Mouse (Mus musculus): ENCODE results near the gene Cavin2.

Cavin2 gene

DNA sequence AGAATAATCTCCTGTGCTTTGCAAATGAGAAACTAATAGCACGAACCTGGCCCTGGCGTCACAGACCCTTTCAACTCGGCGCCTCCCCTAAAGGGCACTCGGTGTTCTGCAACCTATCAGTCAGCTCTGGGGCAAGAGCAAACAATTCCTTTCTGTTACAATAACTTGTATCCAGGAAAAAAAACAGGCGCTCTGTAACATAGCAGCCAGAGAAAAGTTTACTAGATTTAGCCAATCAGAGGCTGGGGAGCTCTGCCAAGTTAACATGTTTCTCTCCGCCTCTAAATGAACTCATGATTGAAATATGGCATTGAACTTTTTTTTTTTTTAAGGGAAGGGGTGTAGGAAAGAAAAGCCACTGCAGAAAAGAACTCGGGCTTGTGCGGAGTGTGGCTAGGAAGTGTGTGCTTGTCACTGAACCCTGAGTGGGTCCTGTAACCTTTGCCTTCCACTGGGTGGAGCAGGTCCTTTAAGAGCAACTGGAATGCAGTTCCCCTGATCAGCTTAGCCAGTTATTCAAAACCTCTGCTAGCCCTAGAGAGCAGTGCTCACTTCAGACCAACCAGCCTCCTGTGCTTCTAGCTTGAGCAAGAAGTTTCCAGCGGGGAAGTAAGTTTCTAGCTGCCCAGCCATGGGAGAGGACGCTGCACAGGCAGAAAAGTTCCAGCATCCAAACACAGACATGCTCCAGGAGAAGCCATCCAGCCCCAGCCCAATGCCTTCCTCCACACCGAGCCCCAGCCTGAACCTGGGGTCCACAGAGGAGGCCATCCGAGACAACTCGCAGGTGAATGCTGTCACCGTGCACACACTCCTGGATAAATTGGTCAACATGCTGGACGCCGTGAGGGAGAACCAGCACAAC is at the start of gene Cavin2:
Gene Cavin2 (plus strand): TSS at position 372 of the 865 bp plus-strand sequence.
- peak; percentile 99 for DNase-seq (ENCODE audit: low spot score)

DNA sequence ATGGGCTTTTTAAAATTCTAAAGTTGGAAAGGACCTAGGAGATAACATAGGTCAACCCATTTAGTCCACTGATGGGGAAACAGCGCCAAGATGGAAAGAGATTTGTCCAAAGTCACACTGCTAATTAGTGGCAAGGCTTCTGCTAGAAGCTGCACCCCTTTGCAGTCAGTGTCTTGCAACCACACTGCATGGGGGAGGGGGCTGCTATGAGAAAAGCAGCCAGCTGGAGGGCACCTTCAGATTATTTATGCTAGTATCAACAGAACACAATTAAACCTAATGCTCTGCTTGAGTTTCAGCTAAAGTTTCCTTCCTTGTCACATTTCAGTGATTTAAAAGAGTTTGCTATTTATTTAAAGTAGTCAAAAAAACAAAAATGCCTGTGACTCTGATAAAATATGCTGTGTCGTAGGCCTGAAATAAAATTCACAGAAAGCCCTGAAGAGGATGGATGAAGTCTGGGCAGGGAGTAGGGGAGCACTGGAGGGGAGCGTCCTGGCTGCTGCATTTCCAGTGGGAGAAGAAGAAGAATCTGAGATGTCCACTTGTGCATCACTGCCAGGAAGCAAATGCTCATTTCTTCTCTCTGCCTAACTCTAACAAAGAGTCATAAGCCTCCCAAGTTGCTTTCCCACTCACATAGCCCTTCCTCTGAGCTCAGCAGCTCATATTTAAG is 47.5 kb upstream of the Cavin2 start:
- no peak for DNase-seq (ENCODE audit: low spot score)

DNA sequence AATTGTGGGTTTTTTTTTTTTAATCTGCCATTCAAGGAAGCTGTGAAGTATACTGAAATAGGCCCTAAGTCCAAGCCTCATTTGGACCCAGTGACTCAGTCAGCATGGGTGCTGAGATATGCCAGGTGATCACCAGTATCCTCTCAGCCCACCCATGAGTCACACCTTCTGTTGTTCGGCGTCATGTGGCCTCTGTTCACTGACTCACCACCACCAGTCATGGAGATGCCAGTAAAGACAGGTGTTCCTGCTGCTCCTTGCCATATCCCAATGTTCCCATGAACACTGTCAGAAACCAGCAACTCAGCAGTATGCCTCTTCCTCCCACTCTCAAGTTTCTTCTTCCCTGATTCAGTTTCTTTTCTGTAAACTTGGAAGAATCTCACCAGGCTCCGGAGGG is 45.6 kb upstream of the Cavin2 start:
- no peak for DNase-seq (ENCODE audit: low spot score)

DNA sequence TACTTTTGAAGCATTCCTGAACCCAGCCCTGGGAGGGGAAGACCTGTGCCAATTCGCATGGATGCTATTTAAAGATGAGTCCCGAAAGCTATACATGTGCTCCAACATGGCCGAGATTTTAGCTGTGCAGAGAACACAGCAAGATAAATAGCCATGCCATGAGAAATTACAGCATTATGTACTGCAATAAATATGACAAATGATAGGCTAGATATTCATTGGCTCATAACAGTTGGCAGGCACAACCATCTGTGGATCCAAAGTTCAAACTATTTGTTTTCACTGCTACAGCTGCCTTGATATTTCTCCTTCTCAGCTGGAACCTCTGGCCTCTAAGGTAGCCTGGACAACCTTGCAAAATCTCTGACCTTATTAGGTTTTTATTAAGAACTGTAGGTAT is 45.1 kb upstream of the Cavin2 start:
- peak; percentile 76 for DNase-seq (ENCODE audit: low spot score)

DNA sequence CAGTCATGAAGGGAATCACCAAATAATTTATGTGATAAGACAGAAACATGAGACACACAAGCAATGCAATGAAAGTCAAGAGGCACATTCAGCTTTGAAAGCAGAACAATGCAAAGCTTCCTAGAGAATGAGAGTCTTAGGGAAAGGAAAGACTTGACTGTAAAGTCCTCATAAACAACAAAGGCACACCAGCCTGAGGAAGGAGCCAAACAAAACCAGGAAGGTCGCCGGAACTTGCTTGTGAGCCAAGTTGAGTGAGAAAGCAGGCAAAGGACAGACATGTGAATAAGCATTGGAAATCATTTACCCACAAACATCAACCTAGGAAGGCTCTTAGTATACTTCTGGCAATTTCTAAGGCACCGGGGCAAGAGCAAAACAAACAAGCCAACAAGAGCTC is 43.5 kb upstream of the Cavin2 start:
- peak; percentile 59 for DNase-seq (ENCODE audit: low spot score)

DNA sequence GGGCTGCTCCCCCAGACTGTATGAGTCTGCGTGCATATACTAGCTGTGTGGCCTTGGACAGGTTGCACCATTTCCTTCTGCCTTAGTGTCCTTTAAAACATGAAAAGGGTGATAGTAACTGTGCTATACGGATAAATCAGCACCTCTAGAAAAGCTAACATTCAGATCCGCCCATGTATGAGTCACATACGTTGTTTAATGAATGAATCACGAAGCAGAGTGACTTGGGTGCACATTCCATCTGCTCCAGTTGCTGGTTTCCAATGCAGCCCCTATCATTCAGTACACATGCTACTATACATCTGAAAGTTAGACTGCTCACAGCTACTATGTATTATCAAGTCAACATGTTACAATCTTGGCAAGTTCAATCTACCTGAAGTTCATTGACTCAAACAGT is 38.6 kb upstream of the Cavin2 start:
- DNase-seq (ENCODE audit: low spot score), result no peak

DNA sequence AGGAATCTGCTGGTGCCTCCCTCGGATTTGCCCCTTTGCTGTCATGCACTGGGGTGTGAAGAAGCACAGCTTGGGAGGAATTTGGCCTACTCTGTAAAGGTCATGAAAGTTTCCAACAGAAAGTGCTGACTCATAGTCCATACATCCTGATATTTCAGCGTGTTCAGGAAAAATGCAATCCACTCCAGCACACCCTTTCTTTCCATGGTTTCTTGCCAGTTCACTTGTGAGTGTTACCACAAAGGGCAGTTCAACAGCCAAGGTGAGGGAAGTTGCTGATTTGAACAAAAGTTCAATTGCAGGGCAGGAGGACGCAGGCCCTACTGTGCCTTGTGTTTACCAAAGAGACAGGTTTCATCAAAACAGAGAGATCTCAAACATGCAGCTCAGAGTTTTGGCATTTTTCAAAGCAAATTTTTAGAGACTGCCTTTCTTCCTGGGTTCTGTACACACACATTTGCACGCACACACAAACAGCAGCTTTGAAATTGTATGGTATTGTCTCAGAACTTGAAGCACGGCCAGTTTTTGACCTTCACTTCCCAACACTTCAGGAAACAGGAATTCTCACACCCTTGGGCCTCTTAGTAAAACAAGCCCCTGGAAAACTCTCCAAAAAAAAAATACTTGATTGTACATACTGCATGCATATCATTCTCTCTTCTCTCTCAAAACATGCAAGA is 23.7 kb upstream of the Cavin2 start:
- peak; percentile 64 for DNase-seq (ENCODE audit: low spot score)

DNA sequence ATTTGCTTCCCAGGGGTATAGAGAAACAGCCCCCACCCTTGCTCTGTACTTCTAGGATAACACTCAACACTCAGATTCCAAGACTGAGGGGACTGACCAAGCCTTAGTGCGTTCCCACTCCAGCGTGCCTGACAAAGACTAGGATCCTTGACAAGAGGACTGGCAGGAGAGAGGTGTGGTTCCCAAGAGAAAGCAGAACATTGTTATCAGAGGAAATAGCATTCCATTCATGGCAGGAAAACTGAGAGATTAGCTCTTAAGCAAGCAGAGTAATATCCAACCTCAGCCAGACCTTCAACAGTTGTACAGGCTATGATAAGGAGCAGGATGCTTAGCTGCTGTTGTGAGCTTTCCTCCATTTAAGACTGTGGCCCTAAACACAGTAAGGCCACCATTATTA is 23.0 kb upstream of the Cavin2 start:
- no peak for DNase-seq (ENCODE audit: low spot score)

DNA sequence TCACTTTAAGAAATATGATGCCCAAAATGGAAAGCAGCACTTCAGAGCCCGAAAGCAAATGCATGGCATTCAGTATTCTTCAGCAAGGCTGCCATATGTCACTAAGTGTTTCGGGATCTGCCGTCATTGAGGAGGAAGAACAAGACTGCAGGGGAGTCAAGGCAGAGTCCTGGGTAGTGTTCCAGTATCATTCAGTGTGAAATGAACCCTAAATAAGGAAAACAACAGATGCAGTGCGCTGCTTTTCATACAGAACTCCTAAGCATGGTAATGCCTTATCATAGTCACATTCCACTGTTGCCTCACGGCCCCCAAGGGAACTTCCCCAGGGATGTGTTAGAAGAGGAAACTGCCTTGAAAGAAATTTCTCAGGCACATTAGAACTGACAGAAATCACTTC is 21.8 kb upstream of the Cavin2 start:
- DNase-seq (ENCODE audit: low spot score), result no peak

DNA sequence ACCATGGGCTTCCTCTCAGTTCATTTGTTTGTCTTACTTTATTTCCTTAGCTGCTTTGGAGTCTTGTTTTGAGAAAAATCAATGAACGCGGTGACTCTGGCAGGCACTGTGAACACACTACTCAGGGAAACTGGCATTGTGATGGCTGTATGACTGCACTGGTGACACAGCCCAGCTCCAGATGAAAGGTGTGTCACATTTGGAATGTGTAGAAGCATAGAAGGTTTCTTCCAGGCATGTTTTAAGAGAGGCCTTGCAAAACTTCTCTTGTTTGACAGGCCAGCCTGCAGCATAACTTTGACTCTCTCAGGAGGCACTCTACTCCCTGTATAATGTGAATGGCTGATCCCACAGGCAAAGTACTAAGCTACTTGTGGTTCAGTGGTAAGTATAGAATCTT is 20.7 kb upstream of the Cavin2 start:
- no peak for DNase-seq (ENCODE audit: low spot score)

DNA sequence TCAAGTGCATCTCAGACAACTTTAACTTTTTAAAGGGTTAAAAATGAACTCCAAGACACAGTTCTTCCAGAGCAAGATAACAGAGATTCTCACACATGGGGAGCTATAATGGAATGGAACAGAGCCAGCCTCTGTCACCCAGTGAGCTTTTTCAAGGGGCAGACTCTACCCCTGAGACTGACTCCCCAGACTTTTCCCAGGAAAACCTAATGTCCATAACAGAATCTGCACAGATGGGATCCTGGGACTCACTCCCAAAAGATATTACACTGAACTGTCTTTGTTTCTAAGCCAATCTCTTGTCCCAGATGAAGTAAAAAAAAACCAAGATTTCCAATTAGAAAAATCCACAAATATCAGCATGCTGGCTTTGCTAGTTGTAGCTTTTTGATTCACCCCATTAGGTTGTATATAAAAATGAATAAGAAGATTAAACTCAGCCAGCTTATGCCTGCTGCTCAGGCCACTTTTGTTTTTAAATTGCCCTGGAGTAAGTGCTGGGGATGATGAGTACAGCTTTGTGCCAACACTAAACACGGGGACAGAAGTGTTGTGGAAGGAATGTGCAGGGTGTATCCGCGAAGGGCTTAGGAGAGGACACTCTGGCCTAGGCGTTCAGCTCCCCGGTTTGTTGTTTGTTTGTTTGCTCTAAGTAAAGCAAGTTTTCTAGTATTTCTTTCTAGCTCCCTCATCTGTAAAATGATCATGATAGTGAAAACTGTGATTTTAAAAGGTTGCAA is 18.6 kb upstream of the Cavin2 start:
- DNase-seq (ENCODE audit: low spot score), result peak; percentile 36

DNA sequence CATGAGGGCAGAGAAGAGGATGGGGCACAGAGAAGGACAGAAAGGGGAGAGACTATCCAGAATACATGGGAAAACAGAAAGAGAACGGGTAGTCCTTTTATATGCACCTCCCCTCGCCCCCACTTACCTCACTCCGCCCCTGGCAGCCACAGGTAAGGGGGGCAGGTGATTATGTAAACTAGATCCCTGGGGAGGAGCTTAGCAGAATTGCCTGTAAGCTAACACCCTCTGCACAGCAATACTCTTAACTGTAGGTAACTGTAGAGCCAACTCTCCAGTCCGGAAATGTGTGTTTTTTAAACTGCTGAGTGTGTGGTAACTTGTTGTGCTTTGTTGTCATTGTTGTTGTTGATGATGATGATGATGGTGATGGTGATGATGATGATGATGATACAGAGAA is 17.1 kb upstream of the Cavin2 start:
- no peak for DNase-seq (ENCODE audit: low spot score)

DNA sequence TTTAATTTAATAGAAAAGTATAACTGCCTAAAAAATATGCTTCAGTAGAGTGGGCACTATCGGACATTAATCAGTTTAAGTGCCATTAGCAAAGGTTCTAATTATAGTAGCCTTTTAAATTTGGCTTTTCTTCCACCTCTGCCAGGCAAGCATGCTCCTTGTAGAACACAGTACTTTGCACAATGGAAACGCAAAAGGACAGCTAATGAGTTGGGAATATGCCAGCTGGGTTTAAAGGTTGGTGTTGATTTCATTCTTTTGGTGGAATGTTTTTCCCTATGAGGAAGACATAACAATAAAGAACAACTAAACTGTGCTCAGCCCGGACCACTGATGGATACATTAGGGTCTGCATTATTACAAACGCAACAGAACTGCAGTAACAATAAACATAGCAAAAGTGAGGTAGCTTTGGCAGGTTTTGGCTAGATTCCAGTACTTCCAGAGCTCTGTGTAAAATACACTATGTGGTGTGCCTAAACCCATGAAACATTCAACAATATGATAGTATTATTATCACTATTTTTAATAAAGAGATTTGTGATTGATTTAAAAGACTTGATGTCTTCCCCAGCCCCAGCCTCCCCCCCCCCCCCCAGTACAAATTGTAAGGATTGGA is 16.2 kb upstream of the Cavin2 start:
- DNase-seq (ENCODE audit: low spot score), result peak; percentile 78

DNA sequence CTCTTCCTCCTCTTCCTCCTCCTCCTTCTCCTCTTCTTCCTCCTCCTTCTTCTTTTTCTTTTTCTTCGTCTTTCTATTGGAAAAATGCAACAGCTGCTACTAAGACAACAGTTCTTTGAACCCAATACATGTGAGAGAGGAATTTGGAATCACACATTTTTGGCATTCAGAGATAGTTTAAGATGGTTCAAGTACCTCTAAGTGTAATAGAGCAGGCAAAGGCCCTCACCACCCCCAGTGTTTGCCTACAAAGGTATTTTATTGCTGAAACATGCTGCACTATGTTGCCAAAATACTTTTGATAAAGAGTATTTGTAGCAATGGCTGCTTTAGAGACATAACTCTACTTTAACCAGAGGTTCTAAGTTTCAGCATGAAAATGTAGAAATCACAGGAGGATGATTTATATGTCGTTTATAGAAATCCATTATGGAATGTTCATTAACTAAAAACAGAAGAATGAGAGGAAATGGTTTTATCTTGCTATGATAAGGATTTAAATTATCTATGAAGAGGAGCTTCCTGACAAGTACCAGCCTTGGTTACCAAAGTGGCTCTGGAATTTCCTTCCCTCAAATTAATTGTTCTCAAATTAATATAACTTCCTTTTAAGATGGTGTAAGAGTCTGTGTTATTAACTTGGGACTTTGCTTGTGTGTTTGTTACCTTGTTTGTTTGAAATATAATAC is 10.9 kb upstream of the Cavin2 start:
- DNase-seq (ENCODE audit: low spot score), result no peak

DNA sequence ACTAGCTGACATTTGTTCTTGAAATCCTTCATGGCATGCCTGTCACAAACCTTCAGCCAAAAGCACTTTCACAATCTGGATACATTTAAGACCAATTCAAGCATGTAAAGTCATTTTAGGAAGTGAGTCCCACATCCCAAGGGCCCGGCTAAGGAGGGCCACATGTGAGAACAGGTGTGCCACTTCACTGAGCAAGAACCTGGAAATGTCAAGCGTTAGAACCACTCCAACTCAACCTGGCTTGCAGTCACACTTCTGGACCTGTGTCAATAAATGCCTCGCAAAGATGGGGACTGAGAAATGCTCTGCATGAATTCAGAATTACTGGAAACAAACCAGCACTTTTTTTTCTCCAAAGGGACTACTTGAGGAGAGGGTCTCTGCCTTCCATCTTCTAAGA is 725 bp upstream of the Cavin2 start:
- DNase-seq (ENCODE audit: low spot score), result peak; percentile 42

DNA sequence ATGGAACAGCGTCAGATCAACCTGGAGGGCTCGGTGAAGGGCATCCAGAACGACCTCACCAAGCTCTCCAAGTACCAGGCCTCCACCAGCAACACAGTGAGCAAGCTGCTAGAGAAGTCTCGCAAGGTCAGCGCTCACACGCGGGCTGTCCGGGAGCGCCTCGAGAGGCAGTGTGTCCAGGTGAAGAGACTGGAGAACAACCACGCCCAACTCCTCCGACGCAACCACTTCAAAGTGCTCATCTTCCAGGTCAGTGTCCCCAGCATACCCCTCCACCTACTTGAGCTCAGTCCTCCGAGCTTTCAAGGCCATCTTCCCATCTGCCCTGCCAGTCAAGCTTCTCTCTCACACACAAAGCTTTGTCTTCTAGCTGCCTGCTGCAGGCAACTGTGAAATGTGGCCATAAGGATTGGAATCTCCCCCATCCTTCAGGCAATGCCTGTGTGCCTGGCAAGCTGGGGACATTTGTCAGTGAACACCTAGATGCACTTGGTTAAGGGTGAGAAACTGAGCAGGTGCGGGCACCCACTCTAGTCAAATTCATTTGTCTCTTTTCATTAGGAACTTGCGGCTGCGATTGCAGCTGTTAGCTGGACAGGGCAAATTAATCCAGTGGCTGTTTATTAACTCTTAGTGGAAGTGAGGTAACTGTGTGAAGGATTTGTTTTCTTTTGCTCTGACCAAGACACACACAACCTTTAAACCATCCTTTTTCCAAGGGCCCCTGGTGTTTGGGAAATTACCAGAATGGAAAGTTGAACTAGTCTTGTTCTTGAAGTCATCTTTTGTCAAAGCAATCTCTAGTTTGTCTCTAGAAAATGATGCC is 907 bp downstream of the Cavin2 start:
- DNase-seq (ENCODE audit: low spot score), result peak; percentile 58

DNA sequence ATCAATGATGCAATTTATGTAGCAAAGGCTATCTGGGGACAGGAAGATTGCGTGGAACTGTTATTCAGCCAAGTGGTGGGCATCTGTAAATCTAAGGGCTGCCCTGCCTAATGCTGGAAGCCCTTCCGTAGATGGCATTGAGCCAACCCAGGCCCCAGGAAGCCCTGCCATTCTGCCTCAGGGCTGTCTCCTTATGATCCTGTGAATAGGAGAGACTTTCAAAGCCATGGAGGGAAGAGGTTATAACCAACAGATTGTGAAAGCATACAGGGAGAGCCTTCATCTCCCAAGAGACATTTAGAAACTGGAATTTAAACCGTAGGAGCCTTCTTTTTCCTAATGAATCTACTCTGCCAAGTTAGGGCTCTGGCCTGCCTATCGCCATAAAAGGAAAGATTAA is 1.7 kb downstream of the Cavin2 start:
- DNase-seq (ENCODE audit: low spot score), result peak; percentile 76

DNA sequence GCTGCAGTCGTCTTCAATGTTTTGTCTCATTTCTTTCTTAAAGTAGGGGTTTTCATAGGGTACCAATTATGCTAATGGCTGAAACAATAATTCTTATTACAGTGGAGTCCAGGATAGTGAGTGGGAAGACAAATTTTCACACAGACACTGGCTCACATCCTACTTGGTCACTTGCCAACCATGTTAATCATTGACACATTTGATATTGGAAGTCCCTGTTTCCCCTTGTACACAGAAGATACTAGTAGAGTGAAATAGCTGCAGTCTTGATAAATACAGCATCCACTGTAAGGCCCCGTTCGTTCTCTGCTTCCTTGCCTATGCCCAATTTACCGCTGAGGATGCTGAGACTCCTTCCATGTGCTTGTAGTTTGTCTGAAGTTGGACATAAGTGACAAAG is 3.4 kb downstream of the Cavin2 start:
- DNase-seq (ENCODE audit: low spot score), result peak; percentile 42

DNA sequence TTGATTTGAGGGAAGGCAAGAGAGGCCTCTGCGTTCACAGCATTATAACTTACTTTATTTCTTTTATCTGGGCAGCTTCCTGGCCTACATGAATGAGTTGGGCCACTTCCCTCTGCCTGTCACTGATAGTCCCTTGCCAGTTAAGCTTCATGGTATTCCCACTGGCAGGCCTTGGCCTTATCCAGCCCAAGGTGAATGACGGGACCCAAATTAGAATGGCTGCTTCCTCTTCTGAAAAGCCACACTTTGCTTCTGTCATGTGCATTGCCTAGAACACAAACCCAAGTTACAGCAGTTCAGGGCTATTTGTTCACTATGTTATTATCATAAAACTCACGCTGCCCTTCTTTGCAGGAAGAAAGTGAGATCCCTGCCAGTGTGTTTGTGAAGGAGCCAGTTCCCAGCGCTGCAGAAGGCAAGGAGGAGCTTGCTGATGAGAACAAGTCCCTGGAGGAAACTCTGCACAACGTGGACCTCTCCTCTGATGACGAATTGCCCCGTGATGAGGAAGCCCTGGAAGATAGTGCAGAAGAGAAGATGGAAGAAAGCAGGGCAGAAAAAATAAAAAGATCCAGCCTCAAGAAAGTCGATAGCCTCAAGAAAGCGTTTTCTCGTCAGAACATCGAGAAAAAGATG is 11.5 kb downstream of the Cavin2 start:
- no peak for DNase-seq (ENCODE audit: low spot score)

DNA sequence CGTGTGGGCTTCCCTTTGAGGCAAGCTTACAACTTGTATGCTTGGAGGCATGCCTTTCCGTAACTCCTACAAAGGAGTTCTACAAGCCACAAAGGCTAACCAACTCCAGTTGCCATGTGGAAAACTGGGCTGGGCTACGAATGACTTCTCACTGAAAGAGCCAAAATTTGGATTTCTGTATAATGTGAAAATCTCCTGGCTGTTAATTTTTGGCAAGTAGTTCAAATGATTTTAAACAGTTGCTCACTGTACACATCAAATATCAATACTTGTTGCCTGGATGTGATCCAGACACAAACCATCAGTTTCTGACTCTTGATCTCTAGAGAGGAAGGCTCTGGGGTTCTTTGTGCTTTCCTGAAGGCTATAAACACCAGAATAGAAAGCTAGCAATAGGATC is 18.1 kb downstream of the Cavin2 start:
- no peak for DNase-seq (ENCODE audit: low spot score)
